Mouse (Mus musculus): Measurements from ENCODE around the gene Leo1.

DNA sequence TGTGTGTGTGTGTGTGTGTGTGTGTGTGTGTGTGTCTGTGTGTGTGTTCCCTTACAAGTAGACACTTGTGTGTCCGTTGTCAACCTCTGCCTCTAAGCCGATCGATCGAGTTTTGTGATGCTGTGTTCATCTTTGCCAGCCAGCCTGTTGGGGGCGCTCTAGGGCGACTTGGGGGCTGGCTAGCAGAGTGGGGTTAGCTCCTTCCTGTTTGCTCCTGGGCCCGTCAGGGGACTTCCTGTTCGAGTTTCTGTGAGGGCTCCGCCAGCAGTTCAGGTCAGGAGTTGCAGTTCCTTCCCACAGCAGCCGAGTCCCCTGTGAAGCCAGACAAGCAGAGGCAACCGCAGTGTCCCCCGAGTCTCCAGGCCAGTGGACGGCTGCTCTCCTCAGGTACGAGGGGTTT, 27.0 kb downstream of the Leo1 start:
- TF ChIP-seq CTCF (IDR thresholded peaks at IDR 0.05; ENCODE audit: control insufficient read depth, insufficient read depth, low read length) (peak; percentile 8; the same call in 1 of the 2 replicates), POLR2A (IDR thresholded peaks at IDR 0.05; ENCODE audit: borderline replicate concordance, control insufficient read depth, low read depth, low read length) (no peak)

Data from bone marrow, adult 2 months (tissue).